Mouse (Mus musculus) bone marrow macrophage, adult 2 months (primary cell): ENCODE data around the gene Mtap. TPM values are rescaled to one million over a fixed set of nuclear protein-coding genes. Genes with fewer than 3 reads are reported as not detected.

Experiments
- H3K27ac ChIP-seq: 2 replicates; pipeline ENCODE4 v1.5.1; 2012; ENCODE audit warnings: low read depth, low read length; ENCODE audit not compliant: insufficient read depth
- H3K4me1 ChIP-seq: 2 replicates; pipeline ENCODE4 v1.6.1; 2012; ENCODE audit warnings: low read length; ENCODE audit not compliant: control insufficient read depth, insufficient read depth
- H3K4me3 ChIP-seq: 2 replicates; pipeline ENCODE4 v1.5.1; 2012; ENCODE audit warnings: mild to moderate bottlenecking, low read length, moderate library complexity; ENCODE audit not compliant: insufficient read depth
- CTCF ChIP-seq: IDR thresholded peaks from 2 replicates; pipeline ENCODE4 v1.5.1; 2012; ENCODE audit warnings: low read depth, mild to moderate bottlenecking, low read length, moderate library complexity
- POLR2A ChIP-seq: IDR thresholded peaks from 2 replicates; pipeline ENCODE4 v1.6.1; 2012; ENCODE audit warnings: mild to moderate bottlenecking, low read depth, low read length, borderline replicate concordance
- polyA plus RNA-seq: library from polyadenylated mRNA; stranded (reverse); fragments of >200 nt; gene quantifications from 2 replicates; pipeline ENCODE4 v1.2.4, GENCODE M21; 2012; ENCODE audit not compliant: missing spikeins, insufficient read depth, insufficient read length

Gene Mtap
- polyA plus RNA-seq, 1 experiment, result 14.4 TPM

GRCm38 (mm10) chr4:89112782-89113181 is 24.1 kb upstream of the Mtap start:
- Histone ChIP-seq H3K27ac (no peak overlapping the region), H3K4me3 (no peak overlapping the region), H3K4me1 (peaks cover 9% of the 10 kb centered on the region)
- TF ChIP-seq POLR2A (no peak), CTCF (no peak)

GRCm38 (mm10) chr4:89116006-89116405 is 20.9 kb upstream of the Mtap start:
- no peak overlapping the region for H3K4me3 ChIP-seq
- TF ChIP-seq CTCF (no peak), POLR2A (no peak)
- no peak overlapping the region for H3K27ac ChIP-seq
- H3K4me1 ChIP-seq, result peaks cover 12% of the 10 kb centered on the region

GRCm38 (mm10) chr4:89119900-89120299 is 17.0 kb upstream of the Mtap start:
- TF ChIP-seq POLR2A (no peak), CTCF (no peak)
- Histone ChIP-seq H3K27ac (no peak overlapping the region), H3K4me3 (no peak overlapping the region), H3K4me1 (peaks cover 3% of the 10 kb centered on the region)

DNA sequence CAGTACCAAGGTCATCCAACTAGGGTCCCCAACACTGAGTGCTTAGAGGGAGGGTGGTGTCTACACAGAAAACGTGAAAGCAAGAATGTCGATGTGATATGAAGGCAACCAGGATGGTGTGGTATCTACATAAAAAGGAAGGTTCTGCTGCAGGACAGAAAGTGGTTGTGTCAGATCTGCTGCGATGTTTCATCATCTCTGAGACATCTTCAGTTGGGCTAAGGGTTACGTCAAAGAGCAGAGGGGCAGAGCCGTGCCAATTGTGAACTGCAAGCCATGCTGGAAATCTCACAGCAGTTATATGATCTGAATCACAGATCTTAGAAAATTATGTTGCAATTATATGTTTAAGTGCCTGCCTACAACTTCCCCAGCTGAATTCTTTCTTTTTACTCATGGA is 16.6 kb upstream of the Mtap start:
- Histone ChIP-seq H3K27ac (no peak overlapping the region), H3K4me3 (no peak overlapping the region), H3K4me1 (peaks cover 3% of the 10 kb centered on the region)
- TF ChIP-seq CTCF (no peak), POLR2A (no peak)

DNA sequence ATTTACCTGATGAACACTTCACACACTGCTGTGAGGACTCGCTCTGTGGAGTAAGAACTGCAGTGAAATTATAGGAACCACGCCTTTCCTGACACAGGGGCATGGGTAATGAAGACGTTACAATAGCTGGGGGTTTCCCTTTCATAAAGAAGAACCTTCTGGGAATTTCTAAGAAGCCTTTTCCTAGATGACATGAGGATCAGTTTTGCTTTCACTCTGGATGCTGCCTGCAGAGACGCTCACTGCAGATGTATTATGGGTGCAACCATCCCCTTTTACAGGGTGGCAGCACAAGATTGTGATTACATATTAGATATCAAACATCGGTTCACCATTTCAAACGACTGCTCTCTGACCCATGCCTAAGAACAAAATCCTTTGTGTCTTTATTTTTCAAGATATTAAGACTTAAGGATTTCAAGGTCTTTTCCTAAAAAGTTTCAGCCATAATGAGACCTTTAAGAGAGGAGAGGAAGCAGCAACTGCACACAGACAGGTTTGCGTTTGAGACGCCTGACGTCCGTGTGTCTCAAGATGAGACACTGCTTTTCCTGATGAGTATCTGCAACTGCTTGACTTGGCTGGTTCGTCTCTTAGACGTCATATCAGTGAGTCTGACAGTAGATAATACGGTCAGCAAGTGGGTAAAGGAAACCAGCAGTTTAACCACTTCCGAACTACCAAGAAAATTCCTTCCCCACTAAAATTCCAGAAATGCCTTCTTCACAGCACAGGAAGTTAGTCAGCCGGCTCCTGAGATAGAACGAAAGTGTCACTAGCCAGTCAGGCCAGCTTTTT is 13.3 kb upstream of the Mtap start:
- TF ChIP-seq POLR2A (no peak), CTCF (no peak)
- Histone ChIP-seq H3K4me3 (no peak overlapping the region), H3K4me1 (peaks cover 3% of the 10 kb centered on the region), H3K27ac (no peak overlapping the region)

DNA sequence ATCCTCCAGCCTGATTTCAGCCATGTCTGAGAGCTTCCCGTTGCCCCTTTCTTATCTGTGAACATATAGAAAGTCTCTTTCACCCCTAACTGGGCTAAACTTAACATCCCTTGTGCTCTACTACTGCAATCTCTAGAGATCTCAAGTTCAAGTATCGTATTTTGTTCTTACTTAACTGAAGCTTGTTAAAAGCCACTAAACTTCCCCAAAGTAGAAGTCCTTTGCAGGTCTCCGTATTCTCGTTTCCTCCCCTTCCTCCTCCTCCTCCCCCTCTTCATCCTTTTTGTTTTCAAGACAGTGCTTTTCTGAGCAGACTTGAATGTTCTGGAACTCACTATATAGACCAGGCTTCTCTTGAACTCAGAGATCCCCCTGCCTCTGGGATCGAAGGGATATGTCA is 9.2 kb upstream of the Mtap start:
- Histone ChIP-seq H3K27ac (no peak overlapping the region), H3K4me3 (no peak overlapping the region), H3K4me1 (no peaks in the 10 kb centered on the region)
- TF ChIP-seq POLR2A, result no peak
- no peak for TF ChIP-seq CTCF

GRCm38 (mm10) chr4:89128080-89128936 is 8.6 kb upstream of the Mtap start:
- H3K4me1 ChIP-seq, result no peaks in the 10 kb centered on the region
- no peak for TF ChIP-seq CTCF
- TF ChIP-seq POLR2A, result no peak
- H3K4me3 ChIP-seq, result no peak overlapping the region
- no peak overlapping the region for H3K27ac ChIP-seq

DNA sequence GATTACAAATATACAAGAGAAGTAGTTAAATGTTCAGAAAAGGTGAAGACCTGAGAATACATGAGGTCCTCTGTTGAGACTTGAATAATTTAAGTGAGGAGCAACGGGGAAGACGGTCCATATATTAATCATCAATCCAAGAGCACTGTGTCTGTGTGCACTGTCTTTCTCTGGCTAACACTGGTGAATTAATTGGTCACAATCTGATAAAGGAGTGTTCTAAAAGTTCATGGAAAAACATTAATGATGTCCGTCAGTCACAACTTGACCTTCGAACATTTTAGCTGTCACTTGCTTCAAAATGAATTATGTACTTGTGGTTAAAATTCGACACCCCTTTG is 8.0 kb upstream of the Mtap start:
- H3K27ac ChIP-seq, result no peak overlapping the region
- TF ChIP-seq POLR2A, result no peak
- TF ChIP-seq CTCF, result no peak

DNA sequence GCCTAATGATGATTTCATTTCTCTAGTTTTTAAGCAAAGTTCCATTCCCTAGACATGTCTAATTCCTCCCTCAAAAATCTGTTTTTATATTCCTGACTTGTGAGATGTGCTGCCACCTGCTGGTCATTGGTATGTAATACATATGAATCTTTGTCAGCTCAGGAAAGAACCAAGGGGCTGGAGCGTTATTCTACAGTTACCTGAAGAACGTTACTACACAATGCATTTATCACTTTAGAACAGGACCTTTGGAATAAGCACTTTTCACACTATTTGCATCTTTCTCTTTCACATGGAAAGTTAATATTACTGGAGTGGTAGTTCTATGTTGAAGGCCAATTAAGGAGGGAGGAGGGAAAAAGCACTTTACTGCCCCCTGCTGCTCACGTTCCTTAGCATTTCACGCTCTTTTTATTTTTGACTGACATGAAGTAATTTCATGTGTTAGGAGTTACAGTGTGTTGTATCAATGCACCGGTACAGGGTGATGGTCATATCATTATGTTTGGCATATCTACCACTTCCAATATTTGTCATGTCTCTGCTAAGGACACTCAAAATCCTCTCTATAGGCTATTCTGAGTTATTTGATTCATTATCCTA is 7.5 kb upstream of the Mtap start:
- H3K4me3 ChIP-seq, result no peak overlapping the region
- TF ChIP-seq CTCF, result no peak
- no peak for TF ChIP-seq POLR2A
- H3K27ac ChIP-seq, result no peak overlapping the region
- H3K4me1 ChIP-seq, result no peaks in the 10 kb centered on the region

More for the DNA sequence above, 8.0 kb upstream of the Mtap start:
- Histone ChIP-seq H3K4me3 (no peak overlapping the region), H3K4me1 (no peaks in the 10 kb centered on the region)

DNA sequence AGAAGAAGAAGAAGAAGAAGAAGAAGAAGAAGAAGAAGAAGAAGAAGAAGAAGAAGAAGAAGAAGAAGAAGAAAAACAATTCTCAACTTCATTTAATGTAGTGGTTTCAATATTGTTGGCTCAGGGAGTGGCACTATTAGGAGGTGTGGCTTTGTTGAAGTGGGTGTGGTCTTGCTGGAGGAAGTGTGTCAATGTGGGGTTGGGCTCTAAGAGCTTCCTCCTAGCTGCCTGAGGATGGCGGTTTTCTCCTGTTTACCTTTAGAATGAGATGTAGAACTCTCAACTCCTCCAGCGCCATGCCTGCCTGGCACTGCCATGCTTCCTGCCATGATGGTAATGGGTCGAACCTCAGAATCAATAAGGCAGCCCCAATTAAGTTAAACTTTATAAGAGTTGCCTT is 5.1 kb upstream of the Mtap start:
- Histone ChIP-seq H3K27ac (no peak overlapping the region), H3K4me3 (no peak overlapping the region), H3K4me1 (0 out of 2 replicates have a peak, but pooled peaks cover 2% of the 10 kb centered on the region)
- TF ChIP-seq CTCF (no peak), POLR2A (no peak)
